ENCODE assay signal across 8 mouse cellular contexts in genomic region chr6:54992734-54993260, GRCm38 (mm10). TPM values are rescaled to one million over a fixed set of nuclear protein-coding genes. Genes with fewer than 3 reads are reported as not detected.
DNase-seq lines count a peak whose midpoint lies in the region; ATAC-seq and TF ChIP-seq lines count a peak whose summit lies in the region.

TSS of gene Ggct (minus strand) at chr6:54992950.

- no peaks in the 10 kb centered on the region for H3K9me3 ChIP-seq in G1E (replicated peaks)
- no peaks in the 10 kb centered on the region for H3K9me3 ChIP-seq in forebrain, embryonic 16.5 days (ENCODE audit: control insufficient read depth, low read length)
- no peaks in the 10 kb centered on the region for H3K9me3 ChIP-seq in lung, embryonic 14.5 days (ENCODE audit: low read depth, low read length)

- H3K4me3 ChIP-seq in G1E (ENCODE audit: low read depth, low read length) = peak within 1 kb of the TSS; percentile 85
- peak within 1 kb of the TSS; percentile 77 for H3K4me3 ChIP-seq in forebrain, embryonic 16.5 days (replicated peaks; ENCODE audit: low read length)
- peak within 1 kb of the TSS; percentile 69 for H3K4me3 ChIP-seq in layer of hippocampus, adult 2 months
- H3K4me3 ChIP-seq in lung, embryonic 14.5 days (ENCODE audit: low read depth, low read length) = peak within 1 kb of the TSS; percentile 51
- H3K4me3 ChIP-seq in olfactory bulb, adult 2 months (ENCODE audit: insufficient read depth, low read depth, low read length) = peak within 1 kb of the TSS; percentile 63
- H3K4me3 ChIP-seq in thymus, adult 2 months (ENCODE audit: control insufficient read depth, insufficient read depth, low read length) = peak within 1 kb of the TSS; percentile 75

- peak; percentile 94 for DNase-seq in G1E (ENCODE audit: low spot score)
- peak; percentile 96 to 99 for DNase-seq in cerebellum, adult 18-20 months
- peak; percentile 93 to 94 for DNase-seq in heart, postnatal 36 days
- peak; percentile 94 to 97 for DNase-seq in layer of hippocampus, adult 2 months (ENCODE audit: low spot score in 2 of 2)
- DNase-seq in lung, embryonic 14.5 days = peak; percentile 98
- peak; percentile 90 for DNase-seq in thymus, adult 2 months

- peaks cover 5% of the 10 kb centered on the region; the same call in 1 of the 2 replicates for H3K27me3 ChIP-seq in G1E (ENCODE audit: insufficient read depth, low read length)
- H3K27me3 ChIP-seq in forebrain, embryonic 16.5 days (replicated peaks; ENCODE audit: control insufficient read depth, insufficient read depth, low read length) = no peaks in the 10 kb centered on the region
- H3K27me3 ChIP-seq in lung, embryonic 14.5 days (ENCODE audit: insufficient read depth, low read length) = no peaks in the 10 kb centered on the region
- H3K27me3 ChIP-seq in thymus, adult 2 months (ENCODE audit: control insufficient read depth, insufficient read depth, low read length) = no peaks in the 10 kb centered on the region

- peak; percentile 85 for TF ChIP-seq POLR2A in olfactory bulb, adult 2 months (IDR thresholded peaks at IDR 0.05; ENCODE audit: insufficient read depth, low read depth, low read length)
- peak; percentile 79 for TF ChIP-seq POLR2A in thymus, adult 2 months (IDR thresholded peaks at IDR 0.05; ENCODE audit: control insufficient read depth, extremely low read depth, insufficient read depth, low read length, poor library complexity)

- intact Hi-C loops in heart, postnatal 36 days (cut with DNase I) = loop anchor here (1.0 to 5.0 kb wide), 5 partner anchors 19 to 288 kb away; partner anchors contain the start of gene Znrf2

- peaks cover 32% of the 10 kb centered on the region for H3K4me1 ChIP-seq in G1E (ENCODE audit: insufficient read depth, low read depth, low read length)
- peaks cover 9% of the 10 kb centered on the region for H3K4me1 ChIP-seq in forebrain, embryonic 16.5 days (replicated peaks; ENCODE audit: control insufficient read depth, insufficient read depth, low read length)
- peaks cover 3% of the 10 kb centered on the region; the same call in 1 of the 2 replicates for H3K4me1 ChIP-seq in lung, embryonic 14.5 days (ENCODE audit: insufficient read depth)
- H3K4me1 ChIP-seq in olfactory bulb, adult 2 months (ENCODE audit: control insufficient read depth, insufficient read depth, low read length) = 0 out of 2 replicates have a peak, but pooled peaks cover 2% of the 10 kb centered on the region
- no peaks in the 10 kb centered on the region for H3K4me1 ChIP-seq in thymus, adult 2 months (replicated peaks; ENCODE audit: control insufficient read depth, insufficient read depth, low read length)

- peak within 1 kb of the TSS; percentile 28; the same call in 1 of the 2 replicates for H3K27ac ChIP-seq in forebrain, embryonic 16.5 days (ENCODE audit: low read length)
- H3K27ac ChIP-seq in layer of hippocampus, adult 2 months = peak within 1 kb of the TSS; percentile 89
- H3K27ac ChIP-seq in lung, embryonic 14.5 days (ENCODE audit: low read depth) = peak within 1 kb of the TSS; percentile 42; the same call in 1 of the 2 replicates
- H3K27ac ChIP-seq in olfactory bulb, adult 2 months (ENCODE audit: insufficient read depth, low read depth, low read length) = peak within 1 kb of the TSS; percentile 36
- no peak within 1 kb of the TSS for H3K27ac ChIP-seq in thymus, adult 2 months (ENCODE audit: control insufficient read depth, insufficient read depth, low read length)

- peaks cover 19% of the 10 kb centered on the region for H3K36me3 ChIP-seq in G1E (replicated peaks)
- no peaks in the 10 kb centered on the region for H3K36me3 ChIP-seq in forebrain, embryonic 16.5 days (ENCODE audit: control insufficient read depth, insufficient read depth)
- H3K36me3 ChIP-seq in lung, embryonic 14.5 days (ENCODE audit: insufficient read depth) = no peaks in the 10 kb centered on the region
- H3K36me3 ChIP-seq in thymus, adult 2 months (ENCODE audit: control insufficient read depth, insufficient read depth, low read length) = no peaks in the 10 kb centered on the region

- peak within 1 kb of the TSS; percentile 78 for H3K9ac ChIP-seq in forebrain, embryonic 16.5 days (replicated peaks; ENCODE audit: low read depth, low read length)
- H3K9ac ChIP-seq in lung, embryonic 14.5 days = peak within 1 kb of the TSS; percentile 41

- peak within 1 kb of the TSS; percentile 95 for H3K4me2 ChIP-seq in forebrain, embryonic 16.5 days (ENCODE audit: low read length)
- peak within 1 kb of the TSS; percentile 90 for H3K4me2 ChIP-seq in lung, embryonic 14.5 days

- WGBS in forebrain, embryonic 16.5 days = under 1% methylated on average over 41 of the region's 41 CpGs
- under 1% methylated on average over 41 of the region's 41 CpGs for WGBS in lung, embryonic 14.5 days
- WGBS in olfactory bulb, adult 2 months = under 1% methylated on average over 41 of the region's 41 CpGs
- WGBS in thymus, adult 2 months = under 1% methylated on average over 41 of the region's 41 CpGs

- TF ChIP-seq CTCF in G1E (IDR thresholded peaks at IDR 0.05; ENCODE audit: low read depth, low read length) = no peak
- peak; percentile 77 for TF ChIP-seq CTCF in layer of hippocampus, adult 2 months (conservative IDR thresholded peaks at IDR 0.05)
- peak; percentile 80 for TF ChIP-seq CTCF in lung, embryonic 14.5 days (IDR thresholded peaks at IDR 0.05; ENCODE audit: low read depth)
- TF ChIP-seq CTCF in olfactory bulb, adult 2 months (IDR thresholded peaks at IDR 0.05; ENCODE audit: insufficient read depth, low read depth, low read length) = peak; percentile 51; the same call in 1 of the 2 replicates
- TF ChIP-seq CTCF in thymus, adult 2 months (IDR thresholded peaks at IDR 0.05; ENCODE audit: borderline replicate concordance, control insufficient read depth, extremely low read depth, insufficient read depth, low read length, poor library complexity) = peak; percentile 75; the same call in 1 of the 2 replicates

- peak; percentile 96 for ATAC-seq in G1E (ENCODE audit: extremely low read depth, insufficient number of reproducible peaks, low FRiP score, poor library complexity, severe bottlenecking)
- ATAC-seq in forebrain, embryonic 16.5 days = peak; percentile 100
- ATAC-seq in lung, embryonic 14.5 days (ENCODE audit: insufficient read depth) = peak; percentile 100

RNA-seq across cellular contexts. Expression of gene Ggct, which starts in this region (rescaled TPM):
- total RNA-seq in G1E (2014; fragmentation: Nextera tagmentation) (7.4 and 15.5 TPM in 2 replicates), G1E (2017) (5.1 and 13.9 TPM in 2 replicates)
- 10.8 and 13.9 TPM in 2 replicates for polyA plus RNA-seq in G1E (2012)
- polyA plus RNA-seq in forebrain, embryonic 16.5 days (2015; fragmentation: Nextera tagmentation; extraction: Ambion mirVana) = 18.9 and 21.0 TPM in 2 replicates
- 10 to 100 TPM; 24.3 to 24.7 TPM for total RNA-seq in heart, postnatal 36 days (2021)
- total RNA-seq in layer of hippocampus, adult 2 months (2021) = 10 to 100 TPM; 36.0 to 38.0 TPM
- polyA plus RNA-seq in lung, embryonic 14.5 days (2014; fragmentation: Nextera tagmentation; extraction: Ambion mirVana) = 4.8 and 8.7 TPM in 2 replicates
- not detected in 2 replicates for polyA plus RNA-seq in olfactory bulb, adult 2 months (2012; ENCODE audit: insufficient read depth, insufficient read length, low replicate concordance, missing spikeins)
- 1.2 and 1.8 TPM in 2 replicates for polyA plus RNA-seq in thymus, adult 2 months (2012; rRNA removed)
